Mouse (Mus musculus) heart, postnatal 0 days (tissue): ENCODE measurements around the gene Lgals4.

ENCODE experiments used
- CTCF ChIP-seq: IDR thresholded peaks from 2 replicates; pipeline ENCODE4 v1.5.1; 2016; ENCODE audit warnings: antibody characterized with exemption, control low read depth, low read depth
- EP300 ChIP-seq: IDR thresholded peaks from 2 replicates; pipeline ENCODE4 v1.6.1; 2016; ENCODE audit warnings: antibody characterized with exemption, low read depth

- TF ChIP-seq EP300 (no peak), CTCF (no peak)
Measured at GRCm38 (mm10) chr7:28870901-28871664, 37.4 kb downstream of the Lgals4 start.
